Mouse (Mus musculus): ENCODE measurements around the gene Ggt6. TPM values are rescaled to one million over a fixed set of nuclear protein-coding genes. Genes with fewer than 3 reads are reported as not detected.

Gene Ggt6
- polyA plus RNA-seq, 1 experiment from 2014 or later: 6.7 TPM

- no peak for DNase-seq (ENCODE audit: low spot score)
- H3K9me3 ChIP-seq (ENCODE audit: control insufficient read depth, low read length): no peaks in the 10 kb centered on the region
- no peak overlapping the region for H3K4me3 ChIP-seq (ENCODE audit: low read depth, low read length)
- 58% methylated on average over 5 of the region's 5 CpGs for WGBS
- no peak for ATAC-seq (replicated peaks; ENCODE audit: low FRiP score, low TSS enrichment, low read depth)
- no peak overlapping the region for H3K4me2 ChIP-seq (ENCODE audit: low read length)
- no peaks in the 10 kb centered on the region for H3K27me3 ChIP-seq (replicated peaks; ENCODE audit: control insufficient read depth, insufficient read depth, low read length)
- no peaks in the 10 kb centered on the region for H3K36me3 ChIP-seq (ENCODE audit: control insufficient read depth, insufficient read depth, low read length)
- H3K9ac ChIP-seq (ENCODE audit: low read length): no peak overlapping the region
- no peak overlapping the region for H3K27ac ChIP-seq (ENCODE audit: low read depth)
- peaks cover 9% of the 10 kb centered on the region for H3K4me1 ChIP-seq (replicated peaks; ENCODE audit: control insufficient read depth, insufficient read depth, low read length)
Measured at GRCm38 (mm10) chr11:72413601-72414190, 21.6 kb upstream of the Ggt6 start.

- DNase-seq (ENCODE audit: low spot score): no peak
- no peak overlapping the region for H3K4me3 ChIP-seq (ENCODE audit: low read depth, low read length)
- no peaks in the 10 kb centered on the region for H3K27me3 ChIP-seq (replicated peaks; ENCODE audit: control insufficient read depth, insufficient read depth, low read length)
- no peak for ATAC-seq (replicated peaks; ENCODE audit: low FRiP score, low TSS enrichment, low read depth)
- H3K36me3 ChIP-seq (ENCODE audit: control insufficient read depth, insufficient read depth, low read length): no peaks in the 10 kb centered on the region
- no peak overlapping the region for H3K27ac ChIP-seq (ENCODE audit: low read depth)
- WGBS: 65% methylated on average over 8 of the region's 8 CpGs
- H3K4me1 ChIP-seq (replicated peaks; ENCODE audit: control insufficient read depth, insufficient read depth, low read length): peaks cover 3% of the 10 kb centered on the region; the same call in 1 of the 2 replicates
- no peaks in the 10 kb centered on the region for H3K9me3 ChIP-seq (ENCODE audit: control insufficient read depth, low read length)
- no peak overlapping the region for H3K9ac ChIP-seq (ENCODE audit: low read length)
- no peak overlapping the region for H3K4me2 ChIP-seq (ENCODE audit: low read length)
Measured at GRCm38 (mm10) chr11:72415155-72415554, 20.2 kb upstream of the Ggt6 start.

- no peak overlapping the region for H3K27ac ChIP-seq (ENCODE audit: low read depth)
- H3K4me1 ChIP-seq (replicated peaks; ENCODE audit: control insufficient read depth, insufficient read depth, low read length): peaks cover 3% of the 10 kb centered on the region; the same call in 1 of the 2 replicates
- no peak overlapping the region for H3K9ac ChIP-seq (ENCODE audit: low read length)
- no peak overlapping the region for H3K4me2 ChIP-seq (ENCODE audit: low read length)
- DNase-seq (ENCODE audit: low spot score) (no peak), ATAC-seq (replicated peaks; ENCODE audit: low FRiP score, low TSS enrichment, low read depth) (no peak)
- no peak overlapping the region for H3K4me3 ChIP-seq (ENCODE audit: low read depth, low read length)
- WGBS: 85% methylated on average over 5 of the region's 5 CpGs
- H3K27me3 ChIP-seq (replicated peaks; ENCODE audit: control insufficient read depth, insufficient read depth, low read length): no peaks in the 10 kb centered on the region
- H3K36me3 ChIP-seq (ENCODE audit: control insufficient read depth, insufficient read depth, low read length): no peaks in the 10 kb centered on the region
- no peaks in the 10 kb centered on the region for H3K9me3 ChIP-seq (ENCODE audit: control insufficient read depth, low read length)
Measured at GRCm38 (mm10) chr11:72416666-72417065, 18.7 kb upstream of the Ggt6 start.

GRCm38 (mm10) chr11:72417376-72417775 lies 17.9 kb upstream of the Ggt6 start:
- H3K36me3 ChIP-seq (ENCODE audit: control insufficient read depth, insufficient read depth, low read length): no peaks in the 10 kb centered on the region
- no peak overlapping the region for H3K4me3 ChIP-seq (ENCODE audit: low read depth, low read length)
- H3K9ac ChIP-seq (ENCODE audit: low read length): no peak overlapping the region
- H3K4me2 ChIP-seq (ENCODE audit: low read length): no peak overlapping the region
- H3K27me3 ChIP-seq (replicated peaks; ENCODE audit: control insufficient read depth, insufficient read depth, low read length): no peaks in the 10 kb centered on the region
- no peak overlapping the region for H3K27ac ChIP-seq (ENCODE audit: low read depth)
- no peaks in the 10 kb centered on the region for H3K9me3 ChIP-seq (ENCODE audit: control insufficient read depth, low read length)
- ATAC-seq (replicated peaks; ENCODE audit: low FRiP score, low TSS enrichment, low read depth) (no peak), DNase-seq (ENCODE audit: low spot score) (no peak)
- H3K4me1 ChIP-seq (replicated peaks; ENCODE audit: control insufficient read depth, insufficient read depth, low read length): peaks cover 3% of the 10 kb centered on the region; the same call in 1 of the 2 replicates
- 25% methylated on average over 4 of the region's 4 CpGs for WGBS

GRCm38 (mm10) chr11:72418227-72418626 lies 17.1 kb upstream of the Ggt6 start:
- 47% methylated on average over 8 of the region's 8 CpGs for WGBS
- DNase-seq (ENCODE audit: low spot score) (no peak), ATAC-seq (replicated peaks; ENCODE audit: low FRiP score, low TSS enrichment, low read depth) (no peak)
- Histone ChIP-seq H3K4me3 (ENCODE audit: low read depth, low read length) (no peak overlapping the region), H3K4me1 (replicated peaks; ENCODE audit: control insufficient read depth, insufficient read depth, low read length) (peaks cover under 1% of the 10 kb centered on the region; the same call in 1 of the 2 replicates), H3K4me2 (ENCODE audit: low read length) (no peak overlapping the region), H3K27ac (ENCODE audit: low read depth) (no peak overlapping the region), H3K36me3 (ENCODE audit: control insufficient read depth, insufficient read depth, low read length) (no peaks in the 10 kb centered on the region), H3K9ac (ENCODE audit: low read length) (no peak overlapping the region), H3K27me3 (replicated peaks; ENCODE audit: control insufficient read depth, insufficient read depth, low read length) (no peaks in the 10 kb centered on the region), H3K9me3 (ENCODE audit: control insufficient read depth, low read length) (no peaks in the 10 kb centered on the region)

GRCm38 (mm10) chr11:72419006-72419405 lies 16.3 kb upstream of the Ggt6 start:
- H3K27ac ChIP-seq (ENCODE audit: low read depth): no peak overlapping the region
- H3K4me2 ChIP-seq (ENCODE audit: low read length): no peak overlapping the region
- ATAC-seq (replicated peaks; ENCODE audit: low FRiP score, low TSS enrichment, low read depth) (no peak), DNase-seq (ENCODE audit: low spot score) (no peak)
- no peak overlapping the region for H3K9ac ChIP-seq (ENCODE audit: low read length)
- no peak overlapping the region for H3K4me3 ChIP-seq (ENCODE audit: low read depth, low read length)
- H3K9me3 ChIP-seq (ENCODE audit: control insufficient read depth, low read length): no peaks in the 10 kb centered on the region
- H3K27me3 ChIP-seq (replicated peaks; ENCODE audit: control insufficient read depth, insufficient read depth, low read length): no peaks in the 10 kb centered on the region
- WGBS: 89% methylated on average over 6 of the region's 6 CpGs
- H3K36me3 ChIP-seq (ENCODE audit: control insufficient read depth, insufficient read depth, low read length): no peaks in the 10 kb centered on the region
- H3K4me1 ChIP-seq (replicated peaks; ENCODE audit: control insufficient read depth, insufficient read depth, low read length): no peaks in the 10 kb centered on the region

- Histone ChIP-seq H3K36me3 (ENCODE audit: control insufficient read depth, insufficient read depth, low read length) (no peaks in the 10 kb centered on the region), H3K9me3 (ENCODE audit: control insufficient read depth, low read length) (no peaks in the 10 kb centered on the region), H3K4me1 (replicated peaks; ENCODE audit: control insufficient read depth, insufficient read depth, low read length) (no peaks in the 10 kb centered on the region), H3K9ac (ENCODE audit: low read length) (no peak overlapping the region), H3K4me3 (ENCODE audit: low read depth, low read length) (no peak overlapping the region), H3K4me2 (ENCODE audit: low read length) (no peak overlapping the region), H3K27ac (ENCODE audit: low read depth) (no peak overlapping the region), H3K27me3 (replicated peaks; ENCODE audit: control insufficient read depth, insufficient read depth, low read length) (no peaks in the 10 kb centered on the region)
- ATAC-seq (replicated peaks; ENCODE audit: low FRiP score, low TSS enrichment, low read depth): no peak
- WGBS: 77% methylated on average over 6 of the region's 6 CpGs
- no peak for DNase-seq (ENCODE audit: low spot score)
Measured at GRCm38 (mm10) chr11:72420460-72421122, 14.7 kb upstream of the Ggt6 start.

GRCm38 (mm10) chr11:72421518-72422278 lies 13.6 kb upstream of the Ggt6 start:
- ATAC-seq (replicated peaks; ENCODE audit: low FRiP score, low TSS enrichment, low read depth): no peak
- Histone ChIP-seq H3K4me1 (replicated peaks; ENCODE audit: control insufficient read depth, insufficient read depth, low read length) (no peaks in the 10 kb centered on the region), H3K4me2 (ENCODE audit: low read length) (no peak overlapping the region), H3K36me3 (ENCODE audit: control insufficient read depth, insufficient read depth, low read length) (no peaks in the 10 kb centered on the region), H3K27me3 (replicated peaks; ENCODE audit: control insufficient read depth, insufficient read depth, low read length) (no peaks in the 10 kb centered on the region), H3K9me3 (ENCODE audit: control insufficient read depth, low read length) (no peaks in the 10 kb centered on the region), H3K9ac (ENCODE audit: low read length) (no peak overlapping the region), H3K4me3 (ENCODE audit: low read depth, low read length) (no peak overlapping the region), H3K27ac (ENCODE audit: low read depth) (no peak overlapping the region)
- 90% methylated on average over 11 of the region's 11 CpGs for WGBS
- DNase-seq (ENCODE audit: low spot score): no peak
